Mouse (Mus musculus) hindlimb bud, embryonic 11.5 days (tissue): ENCODE data around the gene Anapc16.

ENCODE experiments used
- DNase-seq: peaks from one replicate; pipeline ENCODE4 v3.0.0-alpha.2; 2012; ENCODE audit warnings: low read depth, low spot score; ENCODE audit errors: extremely low spot score

Gene Anapc16

DNA sequence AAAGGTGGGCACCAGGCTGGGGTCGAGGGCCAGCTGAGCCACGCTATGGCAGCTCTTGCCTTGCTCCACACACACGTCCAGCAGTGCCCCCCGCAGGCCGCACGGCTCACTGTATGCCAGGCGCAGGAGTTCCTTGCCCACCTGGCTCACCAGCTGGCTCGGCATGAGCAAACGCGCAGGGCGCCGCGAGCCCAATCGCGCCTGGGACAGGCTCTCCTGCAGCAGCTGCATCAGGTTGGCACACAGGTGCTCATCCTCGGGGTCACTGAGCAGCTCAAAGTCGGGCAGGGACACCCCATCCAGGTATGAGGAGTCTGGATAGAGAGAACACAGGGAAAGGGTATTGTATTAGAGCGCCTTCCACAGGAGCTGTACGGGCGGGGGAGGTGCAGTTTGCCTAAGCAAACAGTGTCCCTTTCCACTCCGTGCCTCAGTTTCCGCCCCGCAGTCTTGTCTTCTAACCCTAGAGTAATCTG, 52.2 kb downstream of the Anapc16 start:
- DNase-seq, result no peak

DNA sequence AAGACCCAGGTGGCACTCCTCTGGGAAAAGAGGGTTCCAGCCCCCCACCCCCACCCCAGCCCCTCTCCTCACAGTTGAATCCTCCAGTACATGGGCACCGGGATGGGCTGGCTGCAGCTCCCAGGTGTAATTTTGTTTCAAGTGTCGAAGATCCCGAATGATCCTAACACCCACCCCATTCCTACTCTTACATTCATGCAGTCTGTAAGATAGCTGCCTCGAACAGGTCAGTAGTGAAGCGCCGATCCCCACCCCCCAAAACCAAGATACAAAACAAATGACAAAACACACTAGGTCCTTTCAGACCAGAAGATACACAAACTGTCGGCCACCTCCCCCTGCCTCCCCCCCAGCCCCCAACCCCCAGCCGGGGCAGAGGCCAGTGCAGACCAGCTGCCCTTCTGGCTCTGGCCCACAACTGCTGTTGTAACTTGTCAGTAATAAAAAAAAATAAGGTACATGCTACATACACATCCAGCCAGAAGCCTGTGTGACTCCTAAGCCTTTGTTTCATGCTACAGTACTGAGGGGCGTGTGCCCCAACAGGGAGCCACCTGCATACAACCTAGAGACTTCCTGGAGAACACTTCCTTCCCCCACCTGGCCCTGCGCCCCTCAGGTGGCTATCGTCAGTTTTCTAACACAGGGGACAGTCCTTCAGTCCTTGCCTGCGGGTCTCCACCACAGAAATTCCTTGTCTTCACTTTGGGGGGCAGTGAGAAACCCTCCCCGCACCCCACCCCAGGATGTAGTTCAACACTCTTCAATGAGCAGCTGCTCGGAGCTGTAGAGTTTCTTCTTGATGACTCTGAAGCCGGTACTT, 52.9 kb downstream of the Anapc16 start:
- DNase-seq, result no peak

- no peak for DNase-seq
These were observed 53.7 kb downstream of the Anapc16 start for GRCm38 (mm10) chr10:59949255-59949648.

GRCm38 (mm10) chr10:59948363-59949254, 54.3 kb downstream of the Anapc16 start:
- no peak for DNase-seq

DNA sequence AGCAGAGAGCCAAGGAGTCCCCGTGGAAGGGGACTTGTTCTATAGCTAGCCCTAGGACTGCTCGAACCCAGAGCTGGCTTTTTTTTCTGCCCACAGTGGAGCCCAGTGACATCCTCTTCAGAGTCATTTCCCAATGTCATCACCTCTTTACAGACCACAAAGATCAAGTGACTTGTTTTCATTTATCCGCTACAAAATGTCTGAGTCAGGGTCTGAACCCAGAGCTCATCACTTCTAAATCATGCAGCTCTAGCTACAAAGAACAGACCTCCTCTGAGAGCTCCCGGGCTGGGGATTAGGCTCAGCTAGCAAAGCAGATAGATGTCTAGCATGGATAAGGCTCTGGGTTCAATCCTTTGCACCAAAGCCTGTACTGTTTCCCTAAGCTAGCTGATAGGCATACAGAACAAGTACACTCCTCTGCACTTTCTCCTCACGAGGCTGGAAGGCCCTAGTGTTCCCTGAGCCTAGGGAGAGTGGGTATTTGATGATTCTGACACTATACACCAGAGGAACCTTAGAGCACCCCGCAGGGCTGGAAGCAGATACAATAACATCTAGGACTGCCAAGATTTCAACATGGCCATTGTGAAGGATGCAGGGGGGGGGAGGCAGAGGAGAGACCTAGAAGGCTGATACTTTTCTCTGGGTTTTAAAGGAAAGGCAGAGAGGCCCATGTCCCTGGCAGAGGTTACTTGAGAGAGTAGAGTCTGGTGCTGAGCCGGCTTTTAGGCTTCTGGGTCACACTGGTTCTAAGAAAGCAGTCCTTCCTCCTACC, 55.5 kb downstream of the Anapc16 start:
- DNase-seq, result no peak

GRCm38 (mm10) chr10:59946362-59946761, 56.6 kb downstream of the Anapc16 start:
- DNase-seq, result no peak

GRCm38 (mm10) chr10:59945416-59945815, 57.5 kb downstream of the Anapc16 start:
- no peak for DNase-seq

DNA sequence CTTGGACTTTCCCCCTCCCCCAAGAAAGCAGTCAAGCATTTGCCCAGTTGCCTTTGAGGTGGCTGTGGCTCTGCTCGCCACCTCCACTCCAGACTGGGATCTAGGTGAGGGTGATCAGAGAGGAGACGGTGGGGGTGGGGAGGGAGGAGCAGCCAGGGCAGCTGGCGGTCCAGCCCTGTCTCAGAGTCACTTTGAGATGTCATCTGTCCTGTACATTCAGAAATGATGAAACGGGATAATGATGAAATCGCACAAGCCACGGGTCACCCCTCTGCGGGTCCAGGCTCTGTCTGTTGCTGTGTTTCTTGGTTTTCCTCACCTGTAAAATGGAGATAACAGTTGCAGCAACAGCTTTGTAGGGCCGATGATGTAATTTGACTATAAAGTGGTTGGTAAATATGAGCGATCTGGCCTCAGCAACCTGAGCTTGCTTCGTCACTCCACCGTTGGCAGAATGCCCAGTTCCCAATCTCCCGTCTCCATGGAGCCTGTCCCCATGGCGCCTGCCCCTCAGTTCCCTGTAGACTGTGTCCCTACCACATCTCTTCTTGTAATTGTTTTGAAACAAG, 59.4 kb downstream of the Anapc16 start:
- DNase-seq, result no peak

DNA sequence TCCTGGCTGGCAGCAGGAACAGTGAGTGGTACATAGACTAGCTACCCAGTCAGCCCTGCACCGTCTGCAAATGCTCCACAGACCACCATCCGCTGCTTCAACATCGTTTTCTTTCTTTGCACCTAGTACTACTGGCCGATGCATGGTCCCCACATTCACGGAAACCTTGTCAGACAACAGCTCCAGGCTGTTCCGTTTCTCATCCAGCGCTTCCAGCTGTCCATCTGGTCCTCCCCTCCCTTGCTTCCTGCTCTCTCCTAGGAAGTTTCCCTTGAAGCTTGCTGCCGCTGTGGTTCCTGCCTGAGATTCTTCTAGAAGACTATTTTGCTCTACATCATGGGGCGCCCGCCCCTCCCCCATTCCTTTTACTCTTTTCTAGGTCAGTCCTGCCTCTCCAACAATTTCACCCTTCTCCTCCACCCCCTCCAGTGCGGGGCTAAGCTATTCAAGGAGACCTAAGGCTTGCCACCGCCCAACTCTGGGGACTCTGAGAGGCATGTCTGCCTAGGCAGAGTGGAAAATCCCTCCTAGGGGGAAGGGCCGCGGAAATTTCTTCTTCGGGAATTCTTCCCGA, 60.0 kb downstream of the Anapc16 start:
- no peak for DNase-seq

GRCm38 (mm10) chr10:59942281-59942846, 60.6 kb downstream of the Anapc16 start:
- DNase-seq, result no peak

DNA sequence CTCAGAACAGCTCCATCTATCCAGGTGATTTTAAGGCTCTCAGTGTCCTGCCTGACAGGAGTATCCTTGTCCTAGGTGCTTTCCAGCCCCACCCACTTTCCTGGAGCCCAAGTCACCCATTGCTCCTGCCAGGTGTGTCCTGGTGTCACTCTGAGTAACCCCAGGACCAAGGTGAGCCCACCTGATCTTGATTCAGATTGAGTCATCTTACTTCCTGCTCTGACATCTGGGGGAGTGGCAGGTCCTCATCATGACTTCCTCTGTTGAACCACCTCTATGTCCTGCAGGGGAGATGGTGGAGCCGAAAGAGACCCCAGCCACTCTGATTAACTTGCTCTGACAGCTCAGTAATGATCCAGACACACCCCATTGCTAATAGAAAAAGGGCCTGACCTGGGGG, 63.9 kb downstream of the Anapc16 start:
- no peak for DNase-seq

DNA sequence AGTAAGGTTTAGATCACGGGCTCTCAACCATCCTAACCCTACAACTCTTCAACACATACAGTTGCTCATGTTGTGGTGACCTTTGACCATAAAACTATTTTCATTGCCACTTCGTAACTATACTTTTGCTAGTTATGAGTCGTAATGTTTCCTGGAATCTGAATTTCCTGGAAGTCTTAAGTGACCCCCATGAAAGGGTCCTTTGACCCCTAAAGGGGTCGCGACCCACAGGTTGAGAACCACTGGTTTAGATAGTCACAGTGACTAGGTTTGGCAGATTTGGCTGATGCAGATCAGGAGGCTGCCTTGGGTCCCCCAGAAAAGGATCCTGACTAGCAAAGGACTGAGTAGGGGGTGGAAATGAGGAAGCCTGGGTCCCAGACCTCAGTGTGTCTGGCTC, 64.3 kb downstream of the Anapc16 start:
- no peak for DNase-seq
